Mouse (Mus musculus) embryonic facial prominence, embryonic 12.5 days (tissue): ENCODE data around the gene Cox4i1. TPM values are rescaled to one million over a fixed set of nuclear protein-coding genes. Genes with fewer than 3 reads are reported as not detected.
"Not testable (repeated sequence)": the region's sequence is repeated elsewhere in the genome, so short reads cannot be mapped to it uniquely, and the experiment has no call there.

Source experiments
- ATAC-seq: fragments of 200-750 bp; cut with Nextera tagmentation; 2 replicates; pipeline ENCODE4 v1.8.0; 2017; ENCODE audit not compliant: insufficient number of reproducible peaks, insufficient read depth, low FRiP score, low TSS enrichment
- H3K27ac ChIP-seq: fragments of 300-500 bp; sonication (generic); 2 replicates; pipeline ENCODE4 v1.5.1; 2016; ENCODE audit warnings: mild to moderate bottlenecking
- H3K27me3 ChIP-seq: fragments of 300-500 bp; sonication (generic); 2 replicates; pipeline ENCODE4 v1.6.1; 2016; ENCODE audit warnings: mild to moderate bottlenecking, moderate library complexity
- H3K36me3 ChIP-seq: fragments of 300-500 bp; sonication (generic); 2 replicates; pipeline ENCODE4 v1.6.1; 2016; ENCODE audit warnings: mild to moderate bottlenecking
- H3K4me1 ChIP-seq: fragments of 300-500 bp; sonication (generic); 2 replicates; pipeline ENCODE4 v1.6.1; 2016
- H3K4me2 ChIP-seq: fragments of 300-500 bp; sonication (generic); replicated peaks from 2 replicates; pipeline ENCODE4 v1.6.1; 2016; ENCODE audit warnings: mild to moderate bottlenecking, moderate library complexity
- H3K4me3 ChIP-seq: fragments of 300-500 bp; sonication (generic); 2 replicates; pipeline ENCODE4 v1.5.1; 2016; ENCODE audit warnings: mild to moderate bottlenecking
- H3K9ac ChIP-seq: fragments of 300-500 bp; sonication (generic); 2 replicates; pipeline ENCODE4 v1.6.1; 2016; ENCODE audit warnings: mild to moderate bottlenecking, moderate library complexity
- H3K9me3 ChIP-seq: fragments of 300-500 bp; sonication (generic); 2 replicates; pipeline ENCODE4 v1.6.1; 2016; ENCODE audit warnings: mild to moderate bottlenecking, moderate library complexity
- WGBS: fragments of 180-500 bp; shearing (Covaris S2); methylation state at CpG from one replicate; pipeline ENCODE4 v1.1.7; 2016; 5-methylcytosine and 5-hydroxymethylcytosine counted together
- polyA plus RNA-seq: library from polyadenylated mRNA; unstranded; fragments of >200 nt; fragmentation: Nextera tagmentation; extraction: Ambion mirVana; gene quantifications from 2 replicates; pipeline ENCODE4 v1.2.1, GENCODE M21; 2016

Cox4i1 gene
- polyA plus RNA-seq, 1 experiment from 2014 or later: 901 TPM

DNA sequence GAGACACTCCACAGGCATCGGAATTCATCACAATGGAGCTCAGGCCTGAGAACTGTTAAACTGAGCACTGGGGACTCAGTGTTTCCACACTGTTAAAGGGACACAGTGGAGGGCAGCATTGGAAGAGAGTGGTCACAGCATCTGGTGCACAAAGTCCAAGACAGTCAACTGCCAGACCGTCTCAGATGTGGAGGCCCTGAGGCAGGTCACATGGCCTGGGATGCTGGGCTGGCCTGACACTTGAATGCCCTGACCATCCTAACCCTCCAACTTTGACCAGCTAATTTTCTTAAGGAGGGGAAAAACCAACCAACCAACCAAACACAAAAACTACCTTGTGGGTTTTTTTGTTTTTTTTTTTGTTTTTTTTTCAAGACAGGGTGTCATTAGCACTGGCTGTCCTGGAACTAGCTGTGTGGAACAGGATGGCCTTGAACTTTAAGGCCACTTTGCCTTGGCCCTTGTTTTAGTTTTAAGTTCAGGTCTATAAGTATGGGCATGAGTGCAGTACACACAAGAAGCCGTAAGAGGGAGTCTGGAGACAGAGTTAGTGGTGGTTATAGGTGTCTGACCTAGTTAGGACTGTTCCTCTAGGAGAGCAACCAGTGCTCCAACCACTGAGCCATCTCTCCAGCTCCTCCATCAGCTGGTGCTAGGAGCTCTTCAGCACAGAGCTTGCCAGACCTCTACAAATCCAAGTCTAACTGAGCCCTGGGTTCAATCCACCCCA lies 2.1 kb upstream of the Cox4i1 start:
- peaks cover 22% of the 10 kb centered on the region for H3K4me1 ChIP-seq
- no peak overlapping the region for H3K27ac ChIP-seq
- H3K9ac ChIP-seq: peak overlapping the region; percentile 98; the same call in 1 of the 2 replicates

DNA sequence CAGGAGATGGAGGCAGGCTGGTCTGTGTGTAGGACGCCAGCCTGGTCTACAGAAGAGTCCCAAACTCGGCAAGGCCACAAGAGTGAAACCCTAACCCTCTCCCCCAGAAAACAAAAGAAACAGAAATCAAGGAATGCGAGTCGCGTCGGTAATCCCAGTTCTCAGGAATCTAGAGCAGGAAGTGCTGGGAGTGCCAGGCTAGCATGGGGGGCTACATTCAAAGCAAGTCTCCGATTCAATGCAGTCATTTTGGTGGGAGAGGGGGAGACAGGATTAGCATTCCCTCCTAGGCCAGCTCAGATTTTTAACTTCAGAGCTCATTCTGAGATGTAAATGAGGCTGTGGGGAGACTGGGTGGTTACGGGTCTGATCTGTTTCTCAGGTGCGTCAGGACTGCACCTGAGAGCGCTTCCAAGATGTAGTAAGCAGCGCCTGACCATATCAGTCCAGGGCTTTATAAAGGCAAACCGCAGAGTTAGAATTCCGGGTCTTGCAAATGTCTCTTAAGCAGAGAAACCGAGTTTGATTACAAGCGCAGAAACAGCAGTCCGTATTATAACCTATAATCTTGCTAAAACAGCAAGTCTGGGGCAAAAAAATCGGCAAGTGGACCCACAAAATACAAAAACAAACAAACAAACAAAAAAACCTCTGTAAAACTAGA lies 1.1 kb upstream of the Cox4i1 start:
- no peak for ATAC-seq
- Histone ChIP-seq H3K36me3 (peaks cover 29% of the 10 kb centered on the region), H3K4me1 (peaks cover 22% of the 10 kb centered on the region), H3K4me2 (peak overlapping the region; percentile 82), H3K27me3 (no peaks in the 10 kb centered on the region), H3K27ac (peak overlapping the region; percentile 87), H3K4me3 (peak overlapping the region; percentile 99), H3K9ac (peak overlapping the region; percentile 98), H3K9me3 (no peaks in the 10 kb centered on the region)
- WGBS: under 1% methylated on average over 17 of the region's 17 CpGs

More for the DNA sequence above, 2.1 kb upstream of the Cox4i1 start:
- no peak for ATAC-seq
- no peaks in the 10 kb centered on the region for H3K9me3 ChIP-seq
- 71% methylated on average over 3 of the region's 3 CpGs for WGBS
- no peaks in the 10 kb centered on the region for H3K27me3 ChIP-seq
- H3K4me2 ChIP-seq: peak overlapping the region; percentile 82
- H3K36me3 ChIP-seq: peaks cover 19% of the 10 kb centered on the region
- peak overlapping the region; percentile 99 for H3K4me3 ChIP-seq

DNA sequence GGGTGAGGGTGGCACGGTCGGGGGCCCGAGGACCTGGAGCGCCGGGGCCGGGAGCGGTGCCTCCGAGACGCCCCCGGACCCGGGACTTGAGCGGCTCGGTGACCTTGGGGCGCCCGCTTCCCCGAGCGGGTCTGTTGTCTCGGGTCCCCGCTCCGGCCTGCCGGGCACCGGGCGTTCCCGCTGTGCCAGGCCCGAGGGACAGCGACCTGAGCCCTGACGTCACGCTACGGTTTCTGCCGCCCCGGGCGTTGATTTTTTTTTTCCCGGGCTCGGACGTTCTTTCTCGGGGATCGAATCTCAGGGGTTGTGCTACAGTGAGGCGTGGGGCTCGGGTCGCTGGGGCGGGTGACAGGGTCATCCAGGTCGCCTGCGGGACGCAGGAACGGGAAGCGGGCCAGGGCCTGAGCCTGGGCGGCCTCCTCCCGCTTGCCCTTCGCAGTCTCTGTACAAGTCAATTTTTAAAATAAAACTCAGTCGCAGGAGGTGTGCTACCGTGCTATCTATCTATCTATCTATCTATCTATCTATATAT lies 418 bp downstream of the Cox4i1 start, which contains the start of gene Emc8:
Emc8 (minus strand) TSS at position 200 of the 532 bp plus-strand sequence.
- no peaks in the 10 kb centered on the region for H3K27me3 ChIP-seq
- ATAC-seq: no peak
- H3K4me1 ChIP-seq: peaks cover 22% of the 10 kb centered on the region
- H3K9ac ChIP-seq: peak within 1 kb of the TSS; percentile 98
- no peaks in the 10 kb centered on the region for H3K9me3 ChIP-seq
- 2% methylated on average over 51 of the region's 51 CpGs for WGBS
- H3K4me2 ChIP-seq: peak within 1 kb of the TSS; percentile 82
- H3K36me3 ChIP-seq: peaks cover 44% of the 10 kb centered on the region
- H3K27ac ChIP-seq: peak within 1 kb of the TSS; percentile 87
- peak within 1 kb of the TSS; percentile 99 for H3K4me3 ChIP-seq

DNA sequence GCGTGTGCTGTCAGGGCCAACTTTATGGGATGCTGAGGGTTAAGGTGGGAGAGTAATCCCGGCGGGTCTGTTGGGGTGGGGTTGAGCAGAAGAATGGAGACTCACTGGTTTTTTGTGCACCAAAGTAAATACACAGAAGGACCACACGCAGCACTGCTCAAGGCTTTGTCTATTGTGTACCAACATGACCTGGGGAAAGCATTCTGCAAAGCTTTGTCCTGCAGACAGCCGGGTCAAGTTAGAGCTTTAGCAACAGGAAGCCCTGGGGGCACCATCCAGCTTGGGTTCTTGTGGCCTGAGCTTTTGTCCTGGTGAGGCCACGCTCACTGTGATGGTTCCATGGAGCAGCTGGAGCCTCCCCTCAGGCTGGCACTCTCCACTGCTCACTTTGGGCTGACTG lies 3.8 kb downstream of the Cox4i1 start:
- H3K27ac ChIP-seq: no peak overlapping the region
- H3K4me3 ChIP-seq: no peak overlapping the region
- no peaks in the 10 kb centered on the region for H3K27me3 ChIP-seq
- H3K9me3 ChIP-seq: no peaks in the 10 kb centered on the region
- no peak overlapping the region for H3K9ac ChIP-seq
- peaks cover 50% of the 10 kb centered on the region for H3K36me3 ChIP-seq
- H3K4me2 ChIP-seq: no peak overlapping the region
- H3K4me1 ChIP-seq: peaks cover 3% of the 10 kb centered on the region
- no peak for ATAC-seq
- WGBS: 35% methylated on average over 6 of the region's 6 CpGs

DNA sequence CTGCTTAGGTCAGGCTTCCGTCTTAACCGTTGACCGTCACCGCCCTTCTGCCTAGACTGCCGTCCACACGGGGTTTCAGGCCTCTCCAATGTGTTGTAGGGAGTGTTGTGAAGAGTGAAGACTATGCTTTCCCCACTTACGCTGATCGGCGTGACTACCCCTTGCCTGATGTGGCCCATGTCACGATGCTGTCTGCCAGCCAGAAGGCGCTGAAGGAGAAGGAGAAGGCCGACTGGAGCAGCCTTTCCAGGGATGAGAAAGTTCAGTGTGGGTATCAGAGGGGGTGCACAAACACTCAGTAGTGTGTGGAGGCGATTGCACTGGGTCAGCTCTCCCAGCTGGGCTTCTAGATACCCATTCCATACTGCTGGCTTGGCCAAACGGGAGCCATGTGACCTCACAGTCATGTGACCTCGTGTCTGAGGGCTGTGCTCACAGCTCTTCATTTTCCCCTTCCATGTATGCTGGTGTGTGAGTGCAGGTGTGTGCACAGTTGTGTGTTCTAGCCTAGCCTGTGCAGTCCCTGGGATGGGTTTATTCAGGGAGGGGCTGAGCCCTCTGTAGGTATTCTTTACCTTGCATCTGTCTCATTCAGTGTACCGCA lies 4.7 kb downstream of the Cox4i1 start:
- Histone ChIP-seq H3K4me2 (no peak overlapping the region), H3K9ac (no peak overlapping the region), H3K9me3 (no peaks in the 10 kb centered on the region), H3K27ac (no peak overlapping the region), H3K36me3 (peaks cover 50% of the 10 kb centered on the region), H3K27me3 (no peaks in the 10 kb centered on the region), H3K4me1 (no peaks in the 10 kb centered on the region), H3K4me3 (no peak overlapping the region)
- WGBS: 88% methylated on average over 16 of the region's 16 CpGs
- ATAC-seq: no peak

DNA sequence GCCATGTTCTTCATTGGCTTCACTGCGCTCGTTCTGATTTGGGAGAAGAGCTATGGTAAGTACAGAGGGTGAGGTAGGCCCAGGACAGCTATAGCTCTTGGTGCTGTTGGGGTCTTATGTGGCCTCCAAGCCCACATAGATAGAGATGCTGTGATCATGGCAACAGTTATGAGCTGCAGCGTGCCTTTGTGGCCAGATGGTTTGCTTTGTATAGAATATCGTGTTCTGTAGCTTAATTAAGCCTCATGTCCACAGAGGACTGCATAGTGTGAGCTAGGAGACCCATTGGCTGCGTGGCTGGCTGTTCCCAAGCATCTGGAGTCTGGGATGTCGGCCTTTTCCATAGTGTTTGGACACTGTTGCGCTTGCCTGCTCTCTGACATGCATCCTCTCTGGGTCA lies 5.3 kb downstream of the Cox4i1 start:
- no peak for ATAC-seq
- Histone ChIP-seq H3K36me3 (peaks cover 50% of the 10 kb centered on the region), H3K4me3 (no peak overlapping the region)

DNA sequence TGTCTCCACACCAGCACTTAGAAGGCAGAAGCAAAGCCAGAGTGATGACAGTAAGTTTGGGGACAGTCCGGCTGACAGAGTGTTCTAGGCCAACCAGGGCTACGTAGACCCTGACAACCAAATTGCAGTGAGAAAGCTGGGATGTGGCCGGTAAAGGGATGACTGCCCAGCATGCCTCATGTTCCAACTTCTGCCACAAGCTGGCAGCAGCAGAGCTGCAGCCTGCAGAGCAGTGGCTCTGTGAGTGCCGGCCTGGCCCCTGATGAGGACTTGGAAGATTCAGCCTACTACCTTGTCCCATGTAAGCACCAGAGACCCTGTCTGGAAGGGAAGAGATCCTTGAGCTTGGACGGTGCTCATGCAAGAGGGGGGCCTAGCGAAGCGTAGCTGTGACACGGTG lies 7.7 kb downstream of the Cox4i1 start:
- H3K4me1 ChIP-seq: no peaks in the 10 kb centered on the region
- no peak overlapping the region for H3K9ac ChIP-seq
- no peaks in the 10 kb centered on the region for H3K9me3 ChIP-seq
- H3K27me3 ChIP-seq: no peaks in the 10 kb centered on the region
- WGBS: 70% methylated on average over 8 of the region's 8 CpGs
- peaks cover 41% of the 10 kb centered on the region for H3K36me3 ChIP-seq
- no peak overlapping the region for H3K4me2 ChIP-seq
- H3K4me3 ChIP-seq: no peak overlapping the region
- 0 out of 2 replicates have a peak overlapping the region, but pooled peaks have one; percentile 6 for H3K27ac ChIP-seq
- no peak for ATAC-seq

More for the DNA sequence above, 5.3 kb downstream of the Cox4i1 start:
- no peak overlapping the region for H3K9ac ChIP-seq
- WGBS: 94% methylated on average over 7 of the region's 7 CpGs
- H3K9me3 ChIP-seq: no peaks in the 10 kb centered on the region
- no peaks in the 10 kb centered on the region for H3K4me1 ChIP-seq
- no peak overlapping the region for H3K4me2 ChIP-seq
- no peak overlapping the region for H3K27ac ChIP-seq
- no peaks in the 10 kb centered on the region for H3K27me3 ChIP-seq

DNA sequence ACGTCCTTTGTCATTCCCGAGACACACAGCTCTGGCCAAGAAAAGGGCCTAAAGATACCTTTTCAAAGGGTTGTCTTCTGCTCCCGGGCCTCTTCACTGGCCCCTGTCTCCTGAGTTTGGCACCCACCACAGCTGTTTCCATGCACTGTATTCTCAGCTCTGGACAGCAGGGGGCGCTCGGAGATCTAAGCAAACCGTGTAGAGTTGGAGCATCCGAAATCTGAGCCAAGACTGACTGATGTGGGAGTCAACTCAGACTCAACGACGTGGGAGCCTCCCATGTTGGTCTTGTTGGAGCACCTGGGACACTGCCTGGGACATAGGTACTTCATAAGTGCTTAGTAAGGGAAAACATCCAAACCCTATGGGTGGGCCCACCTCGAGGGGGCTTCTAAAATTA lies 10.4 kb downstream of the Cox4i1 start:
- no peak overlapping the region for H3K4me3 ChIP-seq
- ATAC-seq: 0 out of 2 replicates have a peak, but pooled peaks have one; percentile 19
- no peaks in the 10 kb centered on the region for H3K27me3 ChIP-seq
- 12% methylated on average over 10 of the region's 10 CpGs for WGBS
- peaks cover 13% of the 10 kb centered on the region for H3K36me3 ChIP-seq
- no peaks in the 10 kb centered on the region for H3K9me3 ChIP-seq
- no peak overlapping the region for H3K4me2 ChIP-seq
- H3K27ac ChIP-seq: no peak overlapping the region
- H3K9ac ChIP-seq: no peak overlapping the region
- H3K4me1 ChIP-seq: no peaks in the 10 kb centered on the region

DNA sequence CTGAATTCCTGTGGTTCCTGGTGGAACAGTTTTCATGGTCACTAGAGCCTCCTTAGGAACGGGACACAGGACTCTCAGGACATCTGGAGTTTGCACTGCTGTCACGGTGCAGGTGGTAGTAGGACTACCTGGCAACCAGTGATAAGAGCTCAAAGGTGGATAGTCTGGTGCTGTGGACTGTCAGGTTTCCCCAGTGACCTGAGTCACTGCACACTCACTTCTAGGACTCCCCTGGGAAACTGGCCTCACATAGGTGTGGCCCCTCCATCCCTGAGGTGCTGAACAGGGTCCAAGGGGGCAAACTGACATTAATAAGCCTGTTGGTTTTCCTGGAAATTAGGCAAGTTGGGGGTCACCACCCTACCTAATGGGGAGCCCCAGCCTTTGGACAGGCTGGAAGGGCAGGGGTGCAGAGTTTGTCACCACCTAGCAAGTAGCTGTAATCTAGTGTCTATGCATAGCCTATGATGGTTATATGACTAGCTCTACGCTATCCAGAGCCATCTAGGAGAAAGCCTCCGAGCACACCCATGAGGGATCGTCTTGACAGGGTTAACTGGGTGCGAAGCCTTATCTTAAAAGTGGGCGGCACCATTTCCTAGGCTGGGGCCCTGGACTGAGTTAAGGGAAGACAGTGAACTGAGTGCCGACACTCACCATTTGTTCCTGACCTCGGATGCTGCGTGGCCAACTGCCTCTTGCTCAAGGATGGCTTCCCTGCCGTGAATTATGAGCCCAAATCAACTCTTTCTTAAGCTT lies 11.8 kb downstream of the Cox4i1 start:
- no peak overlapping the region for H3K9ac ChIP-seq
- no peak overlapping the region for H3K4me3 ChIP-seq
- H3K27me3 ChIP-seq: no peaks in the 10 kb centered on the region
- 70% methylated on average over 11 of the region's 11 CpGs for WGBS
- H3K4me1 ChIP-seq: peaks cover 3% of the 10 kb centered on the region; the same call in 1 of the 2 replicates
- no peak for ATAC-seq
- no peak overlapping the region for H3K4me2 ChIP-seq
- H3K9me3 ChIP-seq: no peaks in the 10 kb centered on the region
- H3K36me3 ChIP-seq: peaks cover 5% of the 10 kb centered on the region; the same call in 1 of the 2 replicates
- no peak overlapping the region for H3K27ac ChIP-seq

DNA sequence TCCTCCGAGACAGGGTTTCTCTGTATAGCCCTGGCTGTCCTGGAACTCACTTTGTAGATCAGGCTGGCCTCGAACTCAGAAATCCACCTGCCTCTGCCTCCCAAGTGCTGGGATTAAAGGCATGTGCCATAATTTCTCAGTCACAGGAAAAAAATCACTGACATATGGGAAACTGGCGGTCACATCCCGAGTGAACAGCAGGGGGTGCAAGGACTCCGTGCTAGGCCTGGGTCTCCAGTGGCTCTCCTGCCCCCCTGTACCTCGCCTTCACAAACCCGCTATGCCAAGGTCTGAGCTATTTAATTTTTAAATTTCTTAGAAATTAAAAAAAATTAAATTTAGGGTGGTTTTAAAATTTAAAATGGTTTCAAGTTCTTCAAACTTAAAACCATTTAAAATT lies 12.4 kb downstream of the Cox4i1 start:
- not testable (repeated sequence) for H3K27ac ChIP-seq, H3K4me3 ChIP-seq, H3K4me2 ChIP-seq, H3K36me3 ChIP-seq, H3K4me1 ChIP-seq, H3K9ac ChIP-seq, H3K27me3 ChIP-seq, ATAC-seq, H3K9me3 ChIP-seq
- 63% methylated on average over 7 of the region's 7 CpGs for WGBS

DNA sequence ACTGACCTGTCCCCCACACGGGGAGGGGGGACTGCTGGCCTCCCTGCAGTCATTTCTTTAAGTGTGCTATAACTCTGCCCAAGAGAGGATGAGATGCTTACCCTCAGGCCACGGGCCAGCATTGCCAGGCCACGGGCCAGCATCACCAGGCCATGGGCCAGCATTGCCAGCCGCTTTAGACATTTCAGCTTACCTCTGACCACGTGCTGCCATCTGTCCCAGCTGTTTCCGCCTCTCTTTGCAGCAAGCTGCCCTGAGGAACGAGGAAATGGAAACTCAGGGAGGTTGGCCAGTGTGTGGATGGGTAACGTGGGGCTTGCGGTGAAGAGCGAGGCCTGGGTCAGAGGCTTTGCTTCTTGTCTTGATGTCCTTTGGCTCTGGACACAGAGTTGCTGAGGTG lies 13.1 kb downstream of the Cox4i1 start:
- no peak overlapping the region for H3K9ac ChIP-seq
- H3K27ac ChIP-seq: no peak overlapping the region
- 79% methylated on average over 10 of the region's 10 CpGs for WGBS
- H3K4me2 ChIP-seq: no peak overlapping the region
- no peaks in the 10 kb centered on the region for H3K36me3 ChIP-seq
- no peak for ATAC-seq
- H3K4me3 ChIP-seq: no peak overlapping the region
- H3K9me3 ChIP-seq: no peaks in the 10 kb centered on the region
- H3K27me3 ChIP-seq: no peaks in the 10 kb centered on the region
- peaks cover 15% of the 10 kb centered on the region; the same call in 1 of the 2 replicates for H3K4me1 ChIP-seq
